In genomic region chr16:30549516-30549915, GRCm38 (mm10) we compare ENCODE assay signal across 9 mouse cellular contexts. TPM values are rescaled to one million over a fixed set of nuclear protein-coding genes. Genes with fewer than 3 reads are reported as not detected.
DNase-seq lines count a peak whose midpoint lies in the region; ATAC-seq and TF ChIP-seq lines count a peak whose summit lies in the region.
"Had no signal": no experiment of that assay in that cellular context is flagged by ENCODE, and none has a peak within 500 bp of the region (broad histone marks: within the 10 kb centered on the region; RNA-seq: fewer than 3 reads in every experiment).

No protein-coding gene starts in this region.

- H3K27me3 ChIP-seq in kidney, postnatal 0 days (ENCODE audit: insufficient read depth, low read length): no peaks in the 10 kb centered on the region
- H3K27me3 ChIP-seq in embryonic facial prominence, embryonic 15.5 days: no peaks in the 10 kb centered on the region
- no peaks in the 10 kb centered on the region for H3K27me3 ChIP-seq in intestine, embryonic 16.5 days (replicated peaks; ENCODE audit: control insufficient read depth, insufficient read depth, low read length)
- H3K27me3 ChIP-seq in myocyte (ENCODE audit: control insufficient read depth, insufficient read depth, insufficient read length): no peaks in the 10 kb centered on the region
- H3K27me3 ChIP-seq: Patski had no signal

- no peaks in the 10 kb centered on the region for H3K79me2 ChIP-seq in myocyte (ENCODE audit: control insufficient read depth, insufficient read depth)

- H3K27ac ChIP-seq in kidney, postnatal 0 days: no peak overlapping the region
- no peak overlapping the region for H3K27ac ChIP-seq in embryonic facial prominence, embryonic 15.5 days (replicated peaks)
- H3K27ac ChIP-seq in intestine, embryonic 16.5 days (ENCODE audit: low read length): no peak overlapping the region

- peaks cover 8% of the 10 kb centered on the region; the same call in 1 of the 2 replicates for H3K4me1 ChIP-seq in kidney, postnatal 0 days (replicated peaks; ENCODE audit: insufficient read depth, low read length)
- peaks cover 17% of the 10 kb centered on the region for H3K4me1 ChIP-seq in embryonic facial prominence, embryonic 15.5 days
- peaks cover 3% of the 10 kb centered on the region; the same call in 1 of the 2 replicates for H3K4me1 ChIP-seq in intestine, embryonic 16.5 days (ENCODE audit: control insufficient read depth, insufficient read depth, low read length)

- H3ac ChIP-seq in myocyte (ENCODE audit: control insufficient read depth, insufficient read length): peak overlapping the region; percentile 16

- no peak overlapping the region; the same call in 1 of the 2 replicates for H3K9ac ChIP-seq in kidney, postnatal 0 days (ENCODE audit: low read depth, low read length)
- H3K9ac ChIP-seq in embryonic facial prominence, embryonic 15.5 days: no peak overlapping the region
- H3K9ac ChIP-seq in intestine, embryonic 16.5 days (ENCODE audit: low read depth, low read length): 0 out of 2 replicates have a peak overlapping the region, but pooled peaks have one; percentile 92

- no peak for DNase-seq in kidney, postnatal 0 days (ENCODE audit: low spot score)
- no peak for DNase-seq in kidney, postnatal 36 days
- DNase-seq in yolk sac, embryonic 10.5 days (ENCODE audit: low spot score): no peak
- no peak for DNase-seq in layer of hippocampus, postnatal 36 days
- DNase-seq in frontal cortex, postnatal 14 days (ENCODE audit: low spot score in 2 of 2): no peak

- no peak for TF ChIP-seq CTCF in kidney, postnatal 0 days (IDR thresholded peaks at IDR 0.05; ENCODE audit: low read depth)

- peak overlapping the region; percentile 96; the same call in 1 of the 2 replicates for H3K4me2 ChIP-seq in kidney, postnatal 0 days (ENCODE audit: low read length)
- peak overlapping the region; percentile 83 for H3K4me2 ChIP-seq in embryonic facial prominence, embryonic 15.5 days (replicated peaks)
- H3K4me2 ChIP-seq in intestine, embryonic 16.5 days (ENCODE audit: low read depth, low read length): no peak overlapping the region; the same call in 1 of the 2 replicates
- peak overlapping the region; percentile 83 for H3K4me2 ChIP-seq in myocyte (ENCODE audit: low read depth)

- 83% methylated on average over 7 of the region's 7 CpGs for WGBS in kidney, postnatal 0 days
- 80% methylated on average over 7 of the region's 7 CpGs for WGBS in embryonic facial prominence, embryonic 15.5 days
- WGBS in intestine, embryonic 16.5 days: 83% methylated on average over 7 of the region's 7 CpGs

- H3K36me3 ChIP-seq in kidney, postnatal 0 days (ENCODE audit: insufficient read depth, low read length): no peaks in the 10 kb centered on the region
- peaks cover 19% of the 10 kb centered on the region; the same call in 1 of the 2 replicates for H3K36me3 ChIP-seq in embryonic facial prominence, embryonic 15.5 days
- H3K36me3 ChIP-seq in intestine, embryonic 16.5 days (ENCODE audit: control insufficient read depth, insufficient read depth, low read length): no peaks in the 10 kb centered on the region
- H3K36me3 ChIP-seq in myocyte (ENCODE audit: control insufficient read depth, insufficient read depth): no peaks in the 10 kb centered on the region

- peak overlapping the region; percentile 74 for H3K4me3 ChIP-seq in kidney, postnatal 0 days (replicated peaks; ENCODE audit: low read depth, low read length)
- H3K4me3 ChIP-seq in embryonic facial prominence, embryonic 15.5 days (replicated peaks): peak overlapping the region; percentile 74
- peak overlapping the region; percentile 80 for H3K4me3 ChIP-seq in intestine, embryonic 16.5 days (ENCODE audit: low read length)
- peak overlapping the region; percentile 19 for H3K4me3 ChIP-seq in myocyte

- no peaks in the 10 kb centered on the region; the same call in 1 of the 2 replicates for H3K9me3 ChIP-seq in kidney, postnatal 0 days (replicated peaks; ENCODE audit: low read length)
- H3K9me3 ChIP-seq in embryonic facial prominence, embryonic 15.5 days (replicated peaks): no peaks in the 10 kb centered on the region
- no peaks in the 10 kb centered on the region for H3K9me3 ChIP-seq in intestine, embryonic 16.5 days (ENCODE audit: control insufficient read depth, low read length)

- TF ChIP-seq POLR2A in myocyte (IDR thresholded peaks at IDR 0.05; ENCODE audit: insufficient read length, low read depth): no peak

- ATAC-seq in kidney, postnatal 0 days (replicated peaks; ENCODE audit: low FRiP score, low read depth): no peak
- no peak for ATAC-seq in embryonic facial prominence, embryonic 15.5 days (ENCODE audit: insufficient number of reproducible peaks, low FRiP score, low TSS enrichment, low read depth)
- no peak for ATAC-seq in intestine, embryonic 16.5 days

TF ChIP-seq in myocyte, 11 proteins besides CTCF, POLR2A, EP300 and RAD21:
- no peak for TF ChIP-seq TCF3 (IDR thresholded peaks at IDR 0.05; ENCODE audit: insufficient read length, low read depth)
- no peak for TF ChIP-seq MYOG (IDR thresholded peaks at IDR 0.05; ENCODE audit: control insufficient read depth in 1 of 3, insufficient read depth in 1 of 3, insufficient read length in 2 of 3, low read depth in 2 of 3)
- no peak for TF ChIP-seq E2F4 (IDR thresholded peaks at IDR 0.05; ENCODE audit: insufficient read depth)
- TF ChIP-seq SRF (IDR thresholded peaks at IDR 0.05; ENCODE audit: control insufficient read depth, insufficient read length, low read depth): no peak
- no peak for TF ChIP-seq CEBPB (IDR thresholded peaks at IDR 0.05; ENCODE audit: insufficient read depth, poor library complexity, severe bottlenecking)
- TF ChIP-seq TCF12 (IDR thresholded peaks at IDR 0.05; ENCODE audit: insufficient read depth, poor library complexity, severe bottlenecking): no peak
- no peak for TF ChIP-seq POLR2AphosphoS2 (IDR thresholded peaks at IDR 0.05; ENCODE audit: insufficient read length, low read depth)
- no peak for TF ChIP-seq MAX (IDR thresholded peaks at IDR 0.05; ENCODE audit: low read depth)
- no peak for TF ChIP-seq MYOD1 (IDR thresholded peaks at IDR 0.05; ENCODE audit: control insufficient read depth in 1 of 3, insufficient read length in 2 of 3, low read depth in 2 of 3)
- no peak for TF ChIP-seq REST (IDR thresholded peaks at IDR 0.05; ENCODE audit: insufficient read depth, insufficient read length)
- TF ChIP-seq USF1 (IDR thresholded peaks at IDR 0.05; ENCODE audit: low read depth): no peak

RNA-seq across cellular contexts. Expression of gene Tmem44, which starts 1.1 kb away (rescaled TPM):
- 13.4 and 13.8 TPM in 2 replicates for polyA plus RNA-seq in kidney, postnatal 0 days (2015; fragmentation: Nextera tagmentation; extraction: Ambion mirVana)
- polyA plus RNA-seq in embryonic facial prominence, embryonic 15.5 days (2015; fragmentation: Nextera tagmentation; extraction: Ambion mirVana): 18.6 and 19.1 TPM in 2 replicates
- polyA plus RNA-seq in intestine, embryonic 16.5 days (2015; fragmentation: Nextera tagmentation; extraction: Ambion mirVana): 7.2 and 8.4 TPM in 2 replicates
- 1.1 TPM for polyA plus RNA-seq in myocyte (2012; fragmentation: generic; extraction: Trizol)
- total RNA-seq in layer of hippocampus, postnatal 36 days (2021): 10 to 100 TPM; 32.3 to 38.0 TPM

RNA-seq across cellular contexts. Expression of gene Lsg1, which starts 37.9 kb away (rescaled TPM):
- 55.3 and 59.3 TPM in 2 replicates for polyA plus RNA-seq in kidney, postnatal 0 days (2015; fragmentation: Nextera tagmentation; extraction: Ambion mirVana)
- 56.7 and 59.1 TPM in 2 replicates for polyA plus RNA-seq in embryonic facial prominence, embryonic 15.5 days (2015; fragmentation: Nextera tagmentation; extraction: Ambion mirVana)
- polyA plus RNA-seq in intestine, embryonic 16.5 days (2015; fragmentation: Nextera tagmentation; extraction: Ambion mirVana): 41.2 and 49.3 TPM in 2 replicates
- 26.2 TPM for polyA plus RNA-seq in myocyte (2012; fragmentation: generic; extraction: Trizol)
- 10 to 100 TPM; 17.1 to 19.8 TPM for total RNA-seq in layer of hippocampus, postnatal 36 days (2021)

RNA-seq across cellular contexts. Expression of gene Fam43a, which starts 50.0 kb away (rescaled TPM):
- polyA plus RNA-seq in kidney, postnatal 0 days (2015; fragmentation: Nextera tagmentation; extraction: Ambion mirVana): 18.5 and 19.9 TPM in 2 replicates
- 26.6 and 28.5 TPM in 2 replicates for polyA plus RNA-seq in embryonic facial prominence, embryonic 15.5 days (2015; fragmentation: Nextera tagmentation; extraction: Ambion mirVana)
- 11.3 and 11.8 TPM in 2 replicates for polyA plus RNA-seq in intestine, embryonic 16.5 days (2015; fragmentation: Nextera tagmentation; extraction: Ambion mirVana)
- polyA plus RNA-seq in myocyte (2012; fragmentation: generic; extraction: Trizol): 0.77 TPM
- 10 to 100 TPM in 1 of 2 experiments, 1 to 10 TPM in 1; 9.6 to 13.6 TPM for total RNA-seq in layer of hippocampus, postnatal 36 days (2021)

Comparison
In these comparisons a context has a peak if more than half of its experiments do, and no peak if none do; other contexts are left out.
1. H3K4me3 ChIP-seq: peak in every context shown above with its lines; median percentile 80 in intestine, embryonic 16.5 days; 74 in kidney, postnatal 0 days; 74 in embryonic facial prominence, embryonic 15.5 days; 19 in myocyte.